23 mouse cellular contexts compared by ENCODE assay signal in the genomic region with DNA sequence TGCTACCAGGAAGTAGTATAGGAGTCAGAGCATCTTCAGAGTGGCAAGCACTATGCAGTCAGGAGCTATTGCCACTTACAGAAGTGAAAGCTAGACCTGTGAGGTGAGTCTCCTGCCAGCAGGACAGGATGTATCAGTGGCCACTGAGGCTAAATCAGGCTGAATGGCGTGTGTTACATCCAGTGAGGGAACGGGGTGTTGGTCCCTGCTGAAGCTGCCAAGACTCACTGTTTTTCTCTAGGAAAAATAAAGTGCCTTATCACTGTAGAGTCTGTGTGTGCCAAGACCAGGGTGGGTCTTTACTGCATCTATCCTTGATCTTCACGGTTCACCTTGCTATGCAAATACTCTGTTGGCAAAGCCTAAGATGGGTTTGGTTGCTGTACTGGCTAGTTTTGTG. TPM values are rescaled to one million over a fixed set of nuclear protein-coding genes. Genes with fewer than 3 reads are reported as not detected.
"Had no signal": no experiment of that assay in that cellular context is flagged by ENCODE, and none has a peak within 500 bp of the region (broad histone marks: within the 10 kb centered on the region; RNA-seq: fewer than 3 reads in every experiment).

No protein-coding gene starts in this region.

- H3K9me3 ChIP-seq: midbrain, embryonic 10.5 days; midbrain, embryonic 12.5 days; neural tube, embryonic 13.5 days; neural tube, embryonic 15.5 days; stomach, embryonic 15.5 days had no signal

- H3K4me3 ChIP-seq: midbrain, embryonic 10.5 days; midbrain, embryonic 12.5 days; myocyte; neural tube, embryonic 13.5 days; neural tube, embryonic 15.5 days; stomach, embryonic 15.5 days had no signal

- H3K4me1 ChIP-seq: midbrain, embryonic 10.5 days; midbrain, embryonic 12.5 days; neural tube, embryonic 13.5 days; stomach, embryonic 15.5 days had no signal

- ATAC-seq: midbrain, embryonic 16.5 days had no signal

- H3K9ac ChIP-seq: lung, embryonic 14.5 days; midbrain, embryonic 12.5 days; neural tube, embryonic 13.5 days; neural tube, embryonic 15.5 days; stomach, embryonic 15.5 days had no signal

- H3K27ac ChIP-seq: midbrain, embryonic 10.5 days; midbrain, embryonic 12.5 days; neural tube, embryonic 13.5 days; neural tube, embryonic 15.5 days; stomach, embryonic 15.5 days; stomach, postnatal 0 days had no signal

- DNase-seq: lung, adult 18-20 months; lung, embryonic 14.5 days; lung, postnatal 10 days; lung, postnatal 4 days; midbrain, embryonic 14.5 days; right cerebral cortex, adult 18-20 months; right cerebral cortex, postnatal 25 days; right cerebral cortex, postnatal 4 days; spleen, adult 18-20 months; thymus, adult 2 months; thymus, postnatal 25 days; thymus, postnatal 4 days had no signal

- H3K4me2 ChIP-seq: lung, embryonic 14.5 days; midbrain, embryonic 12.5 days; neural tube, embryonic 13.5 days; neural tube, embryonic 15.5 days; stomach, embryonic 15.5 days had no signal

- H3K27me3 ChIP-seq: midbrain, embryonic 12.5 days; neural tube, embryonic 13.5 days; neural tube, embryonic 15.5 days; stomach, embryonic 15.5 days had no signal

- H3K36me3 ChIP-seq: midbrain, embryonic 10.5 days; midbrain, embryonic 12.5 days; neural tube, embryonic 13.5 days; neural tube, embryonic 15.5 days; stomach, embryonic 15.5 days had no signal

RNA-seq across cellular contexts. Expression of a gene that starts 34.8 kb away (rescaled TPM):
- total RNA-seq: megakaryocyte, adult 5-6 weeks; megakaryocyte-erythroid progenitor cell, adult 5-6 weeks had no signal
- polyA plus RNA-seq: testis, adult 2 months had no signal
